19 mouse cellular contexts compared by ENCODE assay signal in genomic region chr4:31786284-31786683, GRCm38 (mm10).
DNase-seq lines count a peak whose midpoint lies in the region; ATAC-seq and TF ChIP-seq lines count a peak whose summit lies in the region.
"Had no signal": no experiment of that assay in that cellular context is flagged by ENCODE, and none has a peak within 500 bp of the region (broad histone marks: within the 10 kb centered on the region; RNA-seq: fewer than 3 reads in every experiment).

No protein-coding gene starts in this region.

- peak; percentile 35; the same call in 1 of the 2 replicates for TF ChIP-seq CTCF in kidney, postnatal 0 days (IDR thresholded peaks at IDR 0.05; ENCODE audit: low read depth)
- peak; percentile 24 to 33 (median 26); a peak in 5 of 6 replicates for TF ChIP-seq CTCF in MEL (IDR thresholded peaks at IDR 0.05 in 2 of 3, conservative IDR thresholded peaks at IDR 0.05 in 1 of 3; ENCODE audit: control insufficient read depth in 1 of 3, insufficient read depth in 1 of 3, low read depth in 2 of 3, low read length in 3 of 3, poor library complexity in 1 of 3, severe bottlenecking in 1 of 3)

- peak; percentile 19 for DNase-seq in embryo, embryonic 10 days (ENCODE audit: low spot score)
- DNase-seq in embryo, embryonic 11 days, result no peak
- no peak for DNase-seq in kidney, postnatal 0 days (ENCODE audit: low spot score)
- DNase-seq in 3T3-L1 (ENCODE audit: low read depth, low spot score), result peak; percentile 38
- DNase-seq in MEL (ENCODE audit: low read depth, low spot score), result peak; percentile 11
- DNase-seq in midbrain, embryonic 11.5 days (ENCODE audit: low spot score, missing footprints), result no peak
- DNase-seq in embryonic facial prominence, embryonic 10.5 days (ENCODE audit: low spot score), result no peak
- DNase-seq: adrenal gland, postnatal 14 days; cerebellum, adult 2 months; heart, postnatal 4 days; lung, postnatal 4 days; thymus, postnatal 36 days had no signal

- no peaks in the 10 kb centered on the region for H3K36me3 ChIP-seq in kidney, postnatal 0 days (ENCODE audit: insufficient read depth, low read length)
- H3K36me3 ChIP-seq in kidney, embryonic 16.5 days (ENCODE audit: insufficient read depth, low read length), result no peaks in the 10 kb centered on the region
- H3K36me3 ChIP-seq in MEL (ENCODE audit: control insufficient read depth in 1 of 2, insufficient read depth in 2 of 2, low read length in 2 of 2), result no peaks in the 10 kb centered on the region
- no peaks in the 10 kb centered on the region for H3K36me3 ChIP-seq in midbrain, embryonic 11.5 days (ENCODE audit: control insufficient read depth, insufficient read depth, low read length)
- H3K36me3 ChIP-seq in embryonic facial prominence, embryonic 10.5 days (replicated peaks), result no peaks in the 10 kb centered on the region
- H3K36me3 ChIP-seq: forebrain, embryonic 12.5 days; G1E; heart, embryonic 12.5 days; liver, embryonic 15.5 days; midbrain, embryonic 10.5 days had no signal

- no peak overlapping the region for H3K9ac ChIP-seq in kidney, postnatal 0 days (ENCODE audit: low read depth, low read length)
- H3K9ac ChIP-seq in kidney, embryonic 16.5 days (replicated peaks; ENCODE audit: low read length), result no peak overlapping the region
- H3K9ac ChIP-seq in MEL (ENCODE audit: control insufficient read depth, low read depth, low read length, poor library complexity, severe bottlenecking), result no peak overlapping the region
- H3K9ac ChIP-seq in midbrain, embryonic 11.5 days (ENCODE audit: low read length), result no peak overlapping the region
- H3K9ac ChIP-seq: forebrain, embryonic 12.5 days; heart, embryonic 12.5 days; liver, embryonic 15.5 days had no signal

- peak; percentile 14 for TF ChIP-seq RAD21 in MEL (IDR thresholded peaks at IDR 0.05; ENCODE audit: low read depth, low read length)

- H3K27ac ChIP-seq in kidney, postnatal 0 days, result no peak overlapping the region
- H3K27ac ChIP-seq in kidney, embryonic 16.5 days (ENCODE audit: low read length), result no peak overlapping the region
- H3K27ac ChIP-seq in MEL (ENCODE audit: control insufficient read depth, low read depth, low read length), result no peak overlapping the region
- no peak overlapping the region for H3K27ac ChIP-seq in midbrain, embryonic 11.5 days (ENCODE audit: low read depth, low read length)
- H3K27ac ChIP-seq in embryonic facial prominence, embryonic 10.5 days (replicated peaks), result no peak overlapping the region
- H3K27ac ChIP-seq: forebrain, embryonic 12.5 days; liver, embryonic 15.5 days; midbrain, embryonic 10.5 days had no signal

- H3K27me3 ChIP-seq in kidney, postnatal 0 days (ENCODE audit: insufficient read depth, low read length), result no peaks in the 10 kb centered on the region
- no peaks in the 10 kb centered on the region for H3K27me3 ChIP-seq in kidney, embryonic 16.5 days (ENCODE audit: insufficient read depth, low read length)
- no peaks in the 10 kb centered on the region for H3K27me3 ChIP-seq in MEL (ENCODE audit: control insufficient read depth in 1 of 2, insufficient read depth in 2 of 2, low read length in 2 of 2)
- H3K27me3 ChIP-seq in midbrain, embryonic 11.5 days (ENCODE audit: control insufficient read depth, insufficient read depth, low read length), result no peaks in the 10 kb centered on the region
- H3K27me3 ChIP-seq in embryonic facial prominence, embryonic 10.5 days (replicated peaks; ENCODE audit: low read depth, poor library complexity, severe bottlenecking), result no peaks in the 10 kb centered on the region
- H3K27me3 ChIP-seq: forebrain, embryonic 12.5 days; heart, embryonic 12.5 days; liver, embryonic 15.5 days had no signal

- H3K4me3 ChIP-seq in kidney, postnatal 0 days (replicated peaks; ENCODE audit: low read depth, low read length), result no peak overlapping the region
- no peak overlapping the region for H3K4me3 ChIP-seq in kidney, embryonic 16.5 days (ENCODE audit: low read length)
- no peak overlapping the region for H3K4me3 ChIP-seq in MEL (ENCODE audit: control insufficient read depth in 1 of 2, insufficient read depth in 1 of 2, low read depth in 2 of 2, low read length in 2 of 2)
- no peak overlapping the region for H3K4me3 ChIP-seq in midbrain, embryonic 11.5 days (ENCODE audit: low read depth, low read length)
- H3K4me3 ChIP-seq in embryonic facial prominence, embryonic 10.5 days, result no peak overlapping the region
- H3K4me3 ChIP-seq: forebrain, embryonic 12.5 days; heart, embryonic 12.5 days; liver, embryonic 15.5 days; midbrain, embryonic 10.5 days had no signal

- H3K4me2 ChIP-seq in kidney, postnatal 0 days (ENCODE audit: low read length), result no peak overlapping the region
- H3K4me2 ChIP-seq in kidney, embryonic 16.5 days (replicated peaks; ENCODE audit: low read depth, low read length), result no peak overlapping the region
- no peak overlapping the region for H3K4me2 ChIP-seq in midbrain, embryonic 11.5 days
- H3K4me2 ChIP-seq: forebrain, embryonic 12.5 days; heart, embryonic 12.5 days; liver, embryonic 15.5 days had no signal

- TF ChIP-seq EP300 in MEL (IDR thresholded peaks at IDR 0.05; ENCODE audit: low read depth in 1 of 2, low read length in 2 of 2), result no peak

- TF ChIP-seq POLR2A in MEL (IDR thresholded peaks at IDR 0.05; ENCODE audit: control insufficient read depth in 1 of 2, insufficient read depth in 1 of 2, low read depth in 1 of 2, low read length in 2 of 2, poor library complexity in 1 of 2), result no peak

- 79% methylated on average over 1 of the region's 1 CpGs for whole genome bisulfite sequencing in kidney, postnatal 0 days
- WGBS in kidney, embryonic 16.5 days, result 82% methylated on average over 1 of the region's 1 CpGs
- 81% methylated on average over 1 of the region's 1 CpGs for WGBS in midbrain, embryonic 11.5 days
- 78% methylated on average over 1 of the region's 1 CpGs for WGBS in embryonic facial prominence, embryonic 10.5 days

- ATAC-seq in kidney, postnatal 0 days (replicated peaks; ENCODE audit: low FRiP score, low read depth), result no peak
- no peak for ATAC-seq in kidney, embryonic 16.5 days (ENCODE audit: low FRiP score, low TSS enrichment)
- no peak for ATAC-seq in midbrain, embryonic 11.5 days (ENCODE audit: low FRiP score)
- ATAC-seq: inflammation-experienced regulatory T-cells, adult 6 months had no signal

- H3K79me2 ChIP-seq in MEL (ENCODE audit: control insufficient read depth, insufficient read depth, low read length, poor library complexity), result no peaks in the 10 kb centered on the region

- H3K4me1 ChIP-seq in kidney, postnatal 0 days (replicated peaks; ENCODE audit: insufficient read depth, low read length), result no peaks in the 10 kb centered on the region
- no peaks in the 10 kb centered on the region for H3K4me1 ChIP-seq in kidney, embryonic 16.5 days (ENCODE audit: insufficient read depth, low read length)
- no peaks in the 10 kb centered on the region for H3K4me1 ChIP-seq in MEL (ENCODE audit: control insufficient read depth in 1 of 2, insufficient read depth in 2 of 2, low read length in 2 of 2)
- H3K4me1 ChIP-seq in midbrain, embryonic 11.5 days (ENCODE audit: control insufficient read depth, insufficient read depth, low read length), result no peaks in the 10 kb centered on the region
- H3K4me1 ChIP-seq in embryonic facial prominence, embryonic 10.5 days, result no peaks in the 10 kb centered on the region
- H3K4me1 ChIP-seq: forebrain, embryonic 12.5 days; heart, embryonic 12.5 days; liver, embryonic 15.5 days; midbrain, embryonic 10.5 days had no signal

- H3K9me3 ChIP-seq in kidney, postnatal 0 days (replicated peaks; ENCODE audit: low read length), result no peaks in the 10 kb centered on the region
- H3K9me3 ChIP-seq in kidney, embryonic 16.5 days (ENCODE audit: low read length), result no peaks in the 10 kb centered on the region
- no peaks in the 10 kb centered on the region for H3K9me3 ChIP-seq in MEL (replicated peaks; ENCODE audit: insufficient read depth, low read length)
- no peaks in the 10 kb centered on the region for H3K9me3 ChIP-seq in midbrain, embryonic 11.5 days (ENCODE audit: control insufficient read depth, low read length)
- no peaks in the 10 kb centered on the region for H3K9me3 ChIP-seq in embryonic facial prominence, embryonic 10.5 days
- H3K9me3 ChIP-seq: forebrain, embryonic 12.5 days; G1E; liver, embryonic 15.5 days; midbrain, embryonic 10.5 days had no signal

TF ChIP-seq in MEL, 35 proteins besides CTCF, POLR2A, EP300 and RAD21:
- TF ChIP-seq GATA1 (IDR thresholded peaks at IDR 0.05; ENCODE audit: low read depth, low read length) (no peak), RCOR1 (IDR thresholded peaks at IDR 0.05; ENCODE audit: low read depth, low read length) (no peak)

Comparison
In these comparisons a context has a peak if more than half of its experiments do, and no peak if none do; other contexts are left out.
1. DNase-seq: peak in embryo, embryonic 10 days (single experiment), 3T3-L1 (single experiment) and MEL (single experiment); none in embryo, embryonic 11 days (single experiment), kidney, postnatal 0 days (single experiment), midbrain, embryonic 11.5 days (single experiment) and embryonic facial prominence, embryonic 10.5 days (single experiment).